Mouse (Mus musculus) CH12.LX (cell line): ENCODE results near the gene Mybl2. TPM values are rescaled to one million over a fixed set of nuclear protein-coding genes. Genes with fewer than 3 reads are reported as not detected.

ENCODE experiments used
- DNase-seq: peaks from one replicate; pipeline ENCODE4 v3.0.0-alpha.2; 2013; ENCODE audit errors: extremely low read depth
- H3K27ac ChIP-seq: 2 replicates; pipeline ENCODE4 v1.5.1; 2012; ENCODE audit warnings: low read depth, mild to moderate bottlenecking, control low read depth, moderate library complexity; ENCODE audit not compliant: insufficient read depth
- H3K27me3 ChIP-seq: replicated peaks from 2 replicates; pipeline ENCODE3; 2012; ENCODE audit warnings: inconsistent platforms
- H3K36me3 ChIP-seq, 2 experiments: replicated peaks in 1 of 2; 2 replicates each; pipeline versions ENCODE3 to v1.6.1; 2012; ENCODE audit warnings: inconsistent platforms in 1 of 2, low read length in 1 of 2, mild to moderate bottlenecking in 1 of 2, mixed read lengths in 1 of 2, moderate library complexity in 1 of 2; ENCODE audit not compliant: control insufficient read depth in 1 of 2, insufficient read depth in 1 of 2
- H3K4me1 ChIP-seq, 2 experiments: 2 replicates each; pipeline ENCODE4 v1.6.1; 2012; ENCODE audit warnings: inconsistent platforms in 1 of 2, moderate library complexity in 1 of 2; ENCODE audit not compliant: insufficient read depth in 2 of 2, control insufficient read depth in 1 of 2
- H3K4me2 ChIP-seq: 2 replicates; pipeline ENCODE4 v1.6.1; 2012; ENCODE audit warnings: low read depth, mild to moderate bottlenecking, control low read depth; ENCODE audit not compliant: poor library complexity, insufficient read depth, severe bottlenecking
- H3K4me3 ChIP-seq, 3 experiments: fragments of 150-350 bp in 1 of 3; sonication (generic) in 1 of 3; replicated peaks in 1 of 3; 2 replicates each; pipeline versions ENCODE3 to v1.5.1; 2011 to 2012; ENCODE audit warnings: low read depth in 2 of 3, low read length in 2 of 3, mild to moderate bottlenecking in 2 of 3, moderate library complexity in 2 of 3, control low read depth in 1 of 3, improper control_type of control experiment in 1 of 3, inconsistent platforms in 1 of 3, mixed read lengths in 1 of 3; ENCODE audit not compliant: poor library complexity in 1 of 3
- H3K79me2 ChIP-seq: replicated peaks from 2 replicates; pipeline ENCODE4 v1.6.1; 2012; ENCODE audit warnings: mild to moderate bottlenecking, moderate library complexity; ENCODE audit not compliant: control insufficient read depth, poor library complexity, insufficient read depth, severe bottlenecking; ENCODE audit errors: extremely low read depth
- H3K9ac ChIP-seq: 2 replicates; pipeline ENCODE4 v1.6.1; 2012; ENCODE audit warnings: low read depth, mild to moderate bottlenecking, control low read depth, moderate library complexity; ENCODE audit not compliant: insufficient read depth
- H3K9me3 ChIP-seq: replicated peaks from 2 replicates; pipeline ENCODE3; 2012; ENCODE audit warnings: low read length, inconsistent platforms, mixed read lengths
- CHD1 ChIP-seq: IDR thresholded peaks from 2 replicates; pipeline ENCODE4 v1.6.1; 2012; ENCODE audit warnings: low read depth, low read length, improper control_type of control experiment, inconsistent platforms
- CHD2 ChIP-seq: IDR thresholded peaks from 2 replicates; pipeline ENCODE4 v1.6.1; 2011; ENCODE audit warnings: low read length, improper control_type of control experiment
- CTCF ChIP-seq, 2 experiments: IDR thresholded peaks in 1 of 2; conservative IDR thresholded peaks in 1 of 2; 2 replicates each; pipeline ENCODE4 v1.5.1; 2011 to 2012; ENCODE audit warnings: low read depth in 2 of 2, low read length in 2 of 2, improper control_type of control experiment in 1 of 2, inconsistent platforms in 1 of 2, mild to moderate bottlenecking in 1 of 2, moderate library complexity in 1 of 2
- ELF1 ChIP-seq: IDR thresholded peaks from 2 replicates; pipeline ENCODE4 v1.6.1; 2014; ENCODE audit warnings: low read depth, mild to moderate bottlenecking, inconsistent platforms, low read length, improper control_type of control experiment
- EP300 ChIP-seq: IDR thresholded peaks from 2 replicates; pipeline ENCODE4 v1.6.1; 2011; ENCODE audit warnings: low read length, improper control_type of control experiment
- ETS1 ChIP-seq: conservative IDR thresholded peaks from 2 replicates; pipeline ENCODE4 v1.6.1; 2012; ENCODE audit warnings: low read depth, mild to moderate bottlenecking, inconsistent platforms, low read length, improper control_type of control experiment, moderate library complexity
- IRF4 ChIP-seq: IDR thresholded peaks from 2 replicates; pipeline ENCODE4 v1.6.1; 2014; ENCODE audit warnings: low read depth, mild to moderate bottlenecking, inconsistent platforms, low read length, improper control_type of control experiment
- MEF2A ChIP-seq: IDR thresholded peaks from 2 replicates; pipeline ENCODE4 v1.6.1; 2014; ENCODE audit warnings: low read depth, mild to moderate bottlenecking, inconsistent platforms, low read length, improper control_type of control experiment, borderline replicate concordance
- MXI1 ChIP-seq: IDR thresholded peaks from 2 replicates; pipeline ENCODE4 v1.6.1; 2011; ENCODE audit warnings: mild to moderate bottlenecking, low read depth, low read length, improper control_type of control experiment
- NELFE ChIP-seq: IDR thresholded peaks from 2 replicates; pipeline ENCODE4 v1.6.1; 2011; ENCODE audit warnings: low read depth, low read length, improper control_type of control experiment
- NRF1 ChIP-seq: IDR thresholded peaks from 2 replicates; pipeline ENCODE4 v1.6.1; 2014; ENCODE audit warnings: low read depth, mild to moderate bottlenecking, inconsistent platforms, low read length, improper control_type of control experiment, moderate library complexity
- PAX5 ChIP-seq: IDR thresholded peaks from 2 replicates; pipeline ENCODE4 v1.6.1; 2012; ENCODE audit warnings: low read length, inconsistent platforms, mixed read lengths
- POLR2A ChIP-seq: IDR thresholded peaks from 2 replicates; pipeline ENCODE4 v1.6.1; 2011; ENCODE audit warnings: low read depth, mild to moderate bottlenecking, improper control_type of control experiment, low read length
- RAD21 ChIP-seq: IDR thresholded peaks from 2 replicates; pipeline ENCODE4 v1.6.1; 2011; ENCODE audit warnings: low read depth, mild to moderate bottlenecking, low read length, improper control_type of control experiment, moderate library complexity
- RCOR1 ChIP-seq: conservative IDR thresholded peaks from 2 replicates; pipeline ENCODE4 v1.6.1; 2012; ENCODE audit warnings: low read depth, mild to moderate bottlenecking, inconsistent platforms, low read length, improper control_type of control experiment
- SIN3A ChIP-seq: IDR thresholded peaks from 2 replicates; pipeline ENCODE4 v1.6.1; 2012; ENCODE audit warnings: low read length, improper control_type of control experiment, inconsistent platforms
- UBTF ChIP-seq: IDR thresholded peaks from 2 replicates; pipeline ENCODE4 v1.6.1; 2012; ENCODE audit warnings: low read depth, mild to moderate bottlenecking, inconsistent platforms, low read length, improper control_type of control experiment, moderate library complexity
- USF1 ChIP-seq: IDR thresholded peaks from 2 replicates; pipeline ENCODE4 v1.6.1; 2014; ENCODE audit warnings: low read depth, mild to moderate bottlenecking, inconsistent platforms, low read length, improper control_type of control experiment
- USF2 ChIP-seq: conservative IDR thresholded peaks from 2 replicates; pipeline ENCODE4 v1.6.1; 2011; ENCODE audit warnings: low read depth, low read length, improper control_type of control experiment
- ZC3H11A ChIP-seq: IDR thresholded peaks from 2 replicates; pipeline ENCODE4 v1.6.1; 2012; ENCODE audit warnings: low read depth, mild to moderate bottlenecking, inconsistent platforms, low read length, improper control_type of control experiment
- ZNF384 ChIP-seq: IDR thresholded peaks from 2 replicates; pipeline ENCODE4 v1.6.1; 2012; ENCODE audit warnings: low read depth, low read length, improper control_type of control experiment, inconsistent platforms
- dilution Hi-C: fragments of 300-500 bp; cut with MboI; formaldehyde crosslinking; loops from 2 replicates; pipeline ENCODE4 v1.14.3; 2020; ENCODE audit warnings: low sequenced_read_pairs; ENCODE audit not compliant: extremely low pct_unique_long_range_greater_than_20kb, extremely low pct_ligation_motif_present
- in situ Hi-C: fragments of 300-500 bp; cut with MboI; formaldehyde crosslinking; loops from 3 replicates; pipeline ENCODE4 v1.14.3; 2019; ENCODE audit warnings: low sequenced_read_pairs, low pct_ligation_motif_present, low pct_unique_long_range_greater_than_20kb, mixed read lengths
- polyA plus RNA-seq: library from polyadenylated mRNA; unstranded; fragments of >175 nt; gene quantifications from 2 replicates; pipeline ENCODE4 v1.2.1, GENCODE M21; 2012; ENCODE audit warnings: low read depth; ENCODE audit not compliant: insufficient read length
- total RNA-seq, 2 experiments: library from RNA; depleted of rRNA; stranded (reverse); fragments of 300-350 nt in 1 of 2; fragments of >200 nt in 1 of 2; gene quantifications; 2 replicates each; pipeline ENCODE4 v1.2.3; 2012 to 2014

The Mybl2 gene
- total and polyA plus RNA-seq, 3 experiments = 36.0 to 131 (median 38.4) TPM

- dilution Hi-C loops = no loop called here
- H3K4me2 ChIP-seq = no peak overlapping the region
- peaks cover 23% of the 10 kb centered on the region for H3K27me3 ChIP-seq
- no peak for DNase-seq
- TF ChIP-seq EP300 = no peak
- no peak for TF ChIP-seq UBTF
- no peak for TF ChIP-seq USF2
- TF ChIP-seq ZNF384 = no peak
- TF ChIP-seq POLR2A = no peak
- no peak for TF ChIP-seq MXI1
- no peak for TF ChIP-seq IRF4
- no peak for TF ChIP-seq PAX5
- TF ChIP-seq CHD2 = no peak
- no peak for TF ChIP-seq MEF2A
- TF ChIP-seq ETS1 = no peak
- no peak for TF ChIP-seq SIN3A
- H3K9me3 ChIP-seq = no peaks in the 10 kb centered on the region
- H3K4me3 ChIP-seq = no peak overlapping the region
- in situ Hi-C loops = loop anchor here (10.0 kb wide), 2 partner anchors 240 to 320 kb away; no protein-coding TSS in a partner anchor
- no peaks in the 10 kb centered on the region for H3K4me1 ChIP-seq
- H3K9ac ChIP-seq = no peak overlapping the region
- no peaks in the 10 kb centered on the region for H3K36me3 ChIP-seq
- no peaks in the 10 kb centered on the region for H3K79me2 ChIP-seq
- H3K27ac ChIP-seq = no peak overlapping the region
Observed at GRCm38 (mm10) chr2:163094909-163095308, 40.4 kb downstream of the Mybl2 start.

GRCm38 (mm10) chr2:163095784-163096183 is 41.3 kb downstream of the Mybl2 start:
- in situ Hi-C loops = loop anchor here (10.0 kb wide), 2 partner anchors 239 to 319 kb away; no protein-coding TSS in a partner anchor
- TF ChIP-seq ZC3H11A (no peak), NRF1 (no peak), USF1 (no peak), IRF4 (no peak)
- Histone ChIP-seq H3K27ac (no peak overlapping the region), H3K4me3 (no peak overlapping the region), H3K79me2 (no peaks in the 10 kb centered on the region), H3K9me3 (no peaks in the 10 kb centered on the region), H3K4me1 (no peaks in the 10 kb centered on the region), H3K27me3 (peaks cover 32% of the 10 kb centered on the region), H3K36me3 (no peaks in the 10 kb centered on the region), H3K4me2 (no peak overlapping the region), H3K9ac (no peak overlapping the region)
- dilution Hi-C loops = no loop called here
- DNase-seq = no peak

- Histone ChIP-seq H3K79me2 (no peaks in the 10 kb centered on the region), H3K36me3 (no peaks in the 10 kb centered on the region), H3K9ac (no peak overlapping the region), H3K4me1 (peaks cover 11 to 23% of the 10 kb centered on the region in 2 experiments), H3K9me3 (peaks cover 2% of the 10 kb centered on the region), H3K4me2 (no peak overlapping the region), H3K27ac (no peak overlapping the region), H3K27me3 (peaks cover 55% of the 10 kb centered on the region), H3K4me3 (no peak overlapping the region)
- no peak for DNase-seq
- in situ Hi-C loops (loop anchor here (10.0 kb wide), 3 partner anchors 215 to 315 kb away; no protein-coding TSS in a partner anchor), dilution Hi-C loops (no loop called here)
- TF ChIP-seq RAD21 (no peak), CHD1 (no peak), CTCF (conservative IDR thresholded peaks at IDR 0.05 in 1 of 2, IDR thresholded peaks at IDR 0.05 in 1 of 2; ENCODE audit: low read depth in 2 of 2, low read length in 2 of 2) (no peak), RCOR1 (no peak), NELFE (no peak), SIN3A (no peak), ELF1 (no peak)
Observed at GRCm38 (mm10) chr2:163099919-163100318, 45.4 kb downstream of the Mybl2 start.
